8 mouse cellular contexts compared by ENCODE assay signal in genomic region chr4:135987714-135988113, GRCm38 (mm10). TPM values are rescaled to one million over a fixed set of nuclear protein-coding genes. Genes with fewer than 3 reads are reported as not detected.
A peak's percentile ranks its signal among the peaks of the same experiment; 100 is the strongest.
DNase-seq lines count a peak whose midpoint lies in the region; ATAC-seq and TF ChIP-seq lines count a peak whose summit lies in the region.

No protein-coding gene starts in this region.

- H3K9ac ChIP-seq in lung, embryonic 16.5 days (ENCODE audit: low read length): peak overlapping the region; percentile 97
- peak overlapping the region; percentile 85; the same call in 1 of the 2 replicates for H3K9ac ChIP-seq in intestine, postnatal 0 days (ENCODE audit: low read depth, low read length)
- peak overlapping the region; percentile 89 for H3K9ac ChIP-seq in neural tube, embryonic 15.5 days (replicated peaks)

- TF ChIP-seq POLR2A in cerebellum, adult 2 months (IDR thresholded peaks at IDR 0.05; ENCODE audit: borderline replicate concordance, insufficient read depth, low read length): no peak

- TF ChIP-seq CTCF in cerebellum, adult 2 months (IDR thresholded peaks at IDR 0.05; ENCODE audit: borderline replicate concordance, insufficient read depth, low read depth, low read length): no peak
- TF ChIP-seq CTCF in intestine, postnatal 0 days (IDR thresholded peaks at IDR 0.05; ENCODE audit: low read depth): no peak

- WGBS in cerebellum, adult 2 months: 43% methylated on average over 9 of the region's 9 CpGs
- WGBS in lung, embryonic 16.5 days: 63% methylated on average over 9 of the region's 9 CpGs
- 71% methylated on average over 9 of the region's 9 CpGs for WGBS in intestine, postnatal 0 days
- WGBS in neural tube, embryonic 15.5 days: 69% methylated on average over 9 of the region's 9 CpGs

- H3K4me1 ChIP-seq in cerebellum, adult 2 months (ENCODE audit: control insufficient read depth, insufficient read depth, low read length): peaks cover 3% of the 10 kb centered on the region; the same call in 1 of the 2 replicates
- peaks cover 9% of the 10 kb centered on the region for H3K4me1 ChIP-seq in lung, embryonic 16.5 days (replicated peaks; ENCODE audit: control insufficient read depth, insufficient read depth, low read length)
- H3K4me1 ChIP-seq in intestine, postnatal 0 days (replicated peaks; ENCODE audit: control insufficient read depth, insufficient read depth, low read length): 0 out of 2 replicates have a peak, but pooled peaks cover 8% of the 10 kb centered on the region
- peaks cover 26% of the 10 kb centered on the region for H3K4me1 ChIP-seq in neural tube, embryonic 15.5 days

- H3K4me2 ChIP-seq in lung, embryonic 16.5 days (ENCODE audit: low read depth, low read length): peak overlapping the region; percentile 89
- H3K4me2 ChIP-seq in intestine, postnatal 0 days (replicated peaks; ENCODE audit: low read depth): peak overlapping the region; percentile 94
- peak overlapping the region; percentile 88 for H3K4me2 ChIP-seq in neural tube, embryonic 15.5 days

- peak in 1 of 2 experiments; percentile 33 for DNase-seq in cerebellum, adult 2 months
- DNase-seq in lung, adult 18-20 months: no peak
- DNase-seq in gastrocnemius, adult 8-10 months (ENCODE audit: low spot score in 2 of 2): no peak
- DNase-seq in kidney, postnatal 25 days: no peak

- peaks cover 7% of the 10 kb centered on the region for H3K36me3 ChIP-seq in lung, embryonic 16.5 days (ENCODE audit: control insufficient read depth, insufficient read depth, low read length)
- peaks cover 12% of the 10 kb centered on the region; the same call in 1 of the 2 replicates for H3K36me3 ChIP-seq in intestine, postnatal 0 days (ENCODE audit: control insufficient read depth, insufficient read depth)
- H3K36me3 ChIP-seq in neural tube, embryonic 15.5 days: peaks cover 19% of the 10 kb centered on the region

- H3K27me3 ChIP-seq in cerebellum, adult 2 months (ENCODE audit: control insufficient read depth, insufficient read depth, low read length): no peaks in the 10 kb centered on the region
- no peaks in the 10 kb centered on the region for H3K27me3 ChIP-seq in lung, embryonic 16.5 days (ENCODE audit: control insufficient read depth, insufficient read depth, low read depth, low read length)
- H3K27me3 ChIP-seq in intestine, postnatal 0 days (replicated peaks; ENCODE audit: control insufficient read depth, insufficient read depth, low read length): no peaks in the 10 kb centered on the region
- no peaks in the 10 kb centered on the region for H3K27me3 ChIP-seq in neural tube, embryonic 15.5 days (replicated peaks)

- peak overlapping the region; percentile 52; the same call in 1 of the 2 replicates for H3K27ac ChIP-seq in cerebellum, adult 2 months (ENCODE audit: insufficient read depth, low read length)
- H3K27ac ChIP-seq in lung, embryonic 16.5 days (ENCODE audit: low read length): peak overlapping the region; percentile 81; the same call in 1 of the 2 replicates
- no peak overlapping the region for H3K27ac ChIP-seq in intestine, postnatal 0 days (ENCODE audit: low read depth, low read length)
- H3K27ac ChIP-seq in neural tube, embryonic 15.5 days (replicated peaks): peak overlapping the region; percentile 93

- peak overlapping the region; percentile 62 for H3K4me3 ChIP-seq in cerebellum, adult 2 months (replicated peaks; ENCODE audit: insufficient read depth, low read depth, low read length)
- H3K4me3 ChIP-seq in lung, embryonic 16.5 days (ENCODE audit: low read length): peak overlapping the region; percentile 96
- peak overlapping the region; percentile 89 for H3K4me3 ChIP-seq in intestine, postnatal 0 days (ENCODE audit: low read depth, low read length)
- H3K4me3 ChIP-seq in neural tube, embryonic 15.5 days (replicated peaks): peak overlapping the region; percentile 95

- no peak for ATAC-seq in cerebellum, adult (ENCODE audit: insufficient number of reproducible peaks, low FRiP score, low TSS enrichment)
- ATAC-seq in lung, embryonic 16.5 days (ENCODE audit: low read depth): no peak
- no peak for ATAC-seq in intestine, postnatal 0 days
- 0 out of 2 replicates have a peak, but pooled peaks have one; percentile 6 for ATAC-seq in neural tube, embryonic 15.5 days (ENCODE audit: low FRiP score)

- H3K9me3 ChIP-seq in lung, embryonic 16.5 days (ENCODE audit: control insufficient read depth, low read length): no peaks in the 10 kb centered on the region
- no peaks in the 10 kb centered on the region for H3K9me3 ChIP-seq in intestine, postnatal 0 days (ENCODE audit: control insufficient read depth)
- H3K9me3 ChIP-seq in neural tube, embryonic 15.5 days (replicated peaks): no peaks in the 10 kb centered on the region

RNA-seq across cellular contexts. Expression of gene Pithd1, which starts 0.7 kb away (rescaled TPM):
- 127 and 130 TPM in 2 replicates for polyA plus RNA-seq in cerebellum, adult 2 months (2012; rRNA removed)
- 49.1 and 49.3 TPM in 2 replicates for polyA plus RNA-seq in lung, embryonic 16.5 days (2015; fragmentation: Nextera tagmentation; extraction: Ambion mirVana)
- 56.7 and 57.7 TPM in 2 replicates for polyA plus RNA-seq in intestine, postnatal 0 days (2015; fragmentation: Nextera tagmentation; extraction: Ambion mirVana)
- 71.9 and 94.0 TPM in 2 replicates for polyA plus RNA-seq in neural tube, embryonic 15.5 days (2015; fragmentation: Nextera tagmentation; extraction: Ambion mirVana)
- total RNA-seq in gastrocnemius, adult 8-10 months (2022): 10 to 100 TPM; 26.9 to 31.9 (median 28.9) TPM

RNA-seq across cellular contexts. Expression of gene Lypla2, which starts 15.3 kb away (rescaled TPM):
- polyA plus RNA-seq in cerebellum, adult 2 months (2012; rRNA removed): 123 and 127 TPM in 2 replicates
- 110 and 113 TPM in 2 replicates for polyA plus RNA-seq in lung, embryonic 16.5 days (2015; fragmentation: Nextera tagmentation; extraction: Ambion mirVana)
- 90.3 and 94.9 TPM in 2 replicates for polyA plus RNA-seq in intestine, postnatal 0 days (2015; fragmentation: Nextera tagmentation; extraction: Ambion mirVana)
- polyA plus RNA-seq in neural tube, embryonic 15.5 days (2015; fragmentation: Nextera tagmentation; extraction: Ambion mirVana): 200 and 211 TPM in 2 replicates
- total RNA-seq in gastrocnemius, adult 8-10 months (2022): 10 to 100 TPM; 27.0 to 33.7 (median 30.8) TPM

RNA-seq across cellular contexts. Expression of gene Gale, which starts 24.2 kb away (rescaled TPM):
- polyA plus RNA-seq in cerebellum, adult 2 months (2012; rRNA removed): 39.6 and 42.9 TPM in 2 replicates
- 41.7 and 48.4 TPM in 2 replicates for polyA plus RNA-seq in lung, embryonic 16.5 days (2015; fragmentation: Nextera tagmentation; extraction: Ambion mirVana)
- polyA plus RNA-seq in intestine, postnatal 0 days (2015; fragmentation: Nextera tagmentation; extraction: Ambion mirVana): 99.5 and 131 TPM in 2 replicates
- 47.7 and 53.5 TPM in 2 replicates for polyA plus RNA-seq in neural tube, embryonic 15.5 days (2015; fragmentation: Nextera tagmentation; extraction: Ambion mirVana)
- total RNA-seq in gastrocnemius, adult 8-10 months (2022): 1 to 10 TPM in 1 of 4 experiments, under 1 TPM in 2, not detected in 1; 0.40 to 1.3 (median 0.72) TPM

RNA-seq across cellular contexts. Expression of gene Eloa, which starts 33.8 kb away (rescaled TPM):
- 18.3 and 19.2 TPM in 2 replicates for polyA plus RNA-seq in cerebellum, adult 2 months (2012; rRNA removed)
- 40.8 and 41.0 TPM in 2 replicates for polyA plus RNA-seq in lung, embryonic 16.5 days (2015; fragmentation: Nextera tagmentation; extraction: Ambion mirVana)
- 17.1 and 18.3 TPM in 2 replicates for polyA plus RNA-seq in intestine, postnatal 0 days (2015; fragmentation: Nextera tagmentation; extraction: Ambion mirVana)
- polyA plus RNA-seq in neural tube, embryonic 15.5 days (2015; fragmentation: Nextera tagmentation; extraction: Ambion mirVana): 23.3 and 28.7 TPM in 2 replicates
- 10 to 100 TPM; 56.6 to 70.4 (median 62.9) TPM for total RNA-seq in gastrocnemius, adult 8-10 months (2022)

RNA-seq across cellular contexts. Expression of gene Hmgcl, which starts 41.5 kb away (rescaled TPM):
- polyA plus RNA-seq in cerebellum, adult 2 months (2012; rRNA removed): 86.9 and 98.7 TPM in 2 replicates
- polyA plus RNA-seq in lung, embryonic 16.5 days (2015; fragmentation: Nextera tagmentation; extraction: Ambion mirVana): 73.0 and 76.9 TPM in 2 replicates
- 232 and 235 TPM in 2 replicates for polyA plus RNA-seq in intestine, postnatal 0 days (2015; fragmentation: Nextera tagmentation; extraction: Ambion mirVana)
- 68.2 and 68.9 TPM in 2 replicates for polyA plus RNA-seq in neural tube, embryonic 15.5 days (2015; fragmentation: Nextera tagmentation; extraction: Ambion mirVana)
- 10 to 100 TPM; 39.8 to 44.0 (median 42.0) TPM for total RNA-seq in gastrocnemius, adult 8-10 months (2022)
